Mouse (Mus musculus): ENCODE data around the gene Isg20.

Gene Isg20

GRCm38 (mm10) chr7:78912974-78913474 is at the start of gene Isg20:
Gene Isg20 (plus strand): TSS chr7:78913424.
- DNase-seq, result no peak

GRCm38 (mm10) chr7:78863796-78864445 is 49.3 kb upstream of the Isg20 start:
- no peak for DNase-seq

GRCm38 (mm10) chr7:78864446-78864802 is 48.8 kb upstream of the Isg20 start:
- no peak for DNase-seq

- DNase-seq, result no peak
Measured at GRCm38 (mm10) chr7:78865212-78865949, 47.8 kb upstream of the Isg20 start.

GRCm38 (mm10) chr7:78868731-78869130 is 44.5 kb upstream of the Isg20 start:
- no peak for DNase-seq

- DNase-seq, result no peak
Measured at GRCm38 (mm10) chr7:78872366-78872765, 40.9 kb upstream of the Isg20 start.

GRCm38 (mm10) chr7:78872831-78873230 is 40.4 kb upstream of the Isg20 start:
- no peak for DNase-seq

- no peak for DNase-seq
Measured at GRCm38 (mm10) chr7:78881607-78882468, 31.4 kb upstream of the Isg20 start.

GRCm38 (mm10) chr7:78882469-78882837 is 30.8 kb upstream of the Isg20 start:
- DNase-seq, result no peak

- DNase-seq, result no peak
Measured at GRCm38 (mm10) chr7:78883016-78883725, 30.1 kb upstream of the Isg20 start.

- no peak for DNase-seq
Measured at GRCm38 (mm10) chr7:78883726-78884060, 29.5 kb upstream of the Isg20 start.

GRCm38 (mm10) chr7:78884139-78884538 is 29.1 kb upstream of the Isg20 start:
- DNase-seq, result no peak

- no peak for DNase-seq
Measured at GRCm38 (mm10) chr7:78885404-78885803, 27.8 kb upstream of the Isg20 start.

- DNase-seq, result no peak
Measured at GRCm38 (mm10) chr7:78886496-78886895, 26.7 kb upstream of the Isg20 start.

GRCm38 (mm10) chr7:78887431-78887842 is 25.8 kb upstream of the Isg20 start:
- DNase-seq, result no peak

GRCm38 (mm10) chr7:78890641-78891040 is 22.6 kb upstream of the Isg20 start:
- DNase-seq, result peak; percentile 90

- no peak for DNase-seq
Measured at GRCm38 (mm10) chr7:78893917-78894316, 19.3 kb upstream of the Isg20 start.

GRCm38 (mm10) chr7:78895021-78895652 is 18.1 kb upstream of the Isg20 start:
- no peak for DNase-seq

- peak; percentile 100 for DNase-seq
Measured at GRCm38 (mm10) chr7:78895653-78896333, 17.4 kb upstream of the Isg20 start, which contains the start of gene Aen. Gene Aen (plus strand): TSS chr7:78895854.

- DNase-seq, result no peak
Measured at GRCm38 (mm10) chr7:78897567-78897966, 15.7 kb upstream of the Isg20 start.

GRCm38 (mm10) chr7:78903174-78903870 is 9.9 kb upstream of the Isg20 start:
- peak; percentile 81 for DNase-seq

Measured in lung, postnatal 36 days (tissue).